Mouse (Mus musculus) left cerebral cortex, postnatal 14 days (tissue): Measurements from ENCODE around the gene Abca9. TPM values are rescaled to one million over a fixed set of nuclear protein-coding genes. Genes with fewer than 3 reads are reported as not detected.

Experiments used
- DNase-seq, 2 experiments: peaks; one replicate each; pipeline ENCODE4 v3.0.0; 2021 to 2022; ENCODE audit warnings: low spot score in 2 of 2, mixed read lengths in 1 of 2
- intact Hi-C: fragments of 180-260 bp; cut with DNase I; formaldehyde crosslinking; loops from one replicate; pipeline ENCODE4 v1.15.1; 2025
- total RNA-seq, 2 experiments: library from RNA; stranded (reverse); gene quantifications; 2 replicates each; pipeline ENCODE4 v1.2.3; 2021

The Abca9 gene
- total RNA-seq, 2 experiments from 2014 or later: 7.1 to 8.8 TPM

- intact Hi-C loops: no loop called here
Measured at GRCm38 (mm10) chr11:110094236-110094635, 73.8 kb downstream of the Abca9 start.

GRCm38 (mm10) chr11:110091328-110091727, 76.7 kb downstream of the Abca9 start:
- intact Hi-C loops: no loop called here
- DNase-seq: no peak

More at GRCm38 (mm10) chr11:110094236-110094635, 73.8 kb downstream of the Abca9 start:
- no peak for DNase-seq

- no peak for DNase-seq
- intact Hi-C loops: no loop called here
Measured at GRCm38 (mm10) chr11:110072158-110072557, 95.8 kb downstream of the Abca9 start.

DNA sequence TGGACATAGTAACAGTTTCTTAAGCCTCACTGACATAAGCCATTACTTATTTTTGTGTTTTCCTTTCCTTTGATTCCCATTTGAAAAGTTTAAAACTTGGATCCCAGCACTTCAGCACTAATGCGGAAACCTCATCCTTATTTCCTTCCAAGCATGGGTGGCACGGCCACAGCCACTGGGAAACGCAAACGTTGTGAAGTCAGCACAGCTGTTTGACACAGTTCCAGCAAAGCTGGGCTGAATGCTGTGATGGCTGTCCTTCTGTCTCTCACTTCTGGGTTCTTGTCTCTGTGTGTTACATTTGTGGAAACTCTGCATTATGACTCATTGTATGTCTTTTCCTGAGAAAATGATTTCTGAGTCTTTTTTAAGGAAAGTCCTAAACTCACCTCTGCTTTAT, 107.0 kb downstream of the Abca9 start:
- DNase-seq: peak; percentile 1 to 5
- intact Hi-C loops: no loop called here

GRCm38 (mm10) chr11:110060127-110060526, 107.9 kb downstream of the Abca9 start:
- no peak for DNase-seq
- intact Hi-C loops: no loop called here

GRCm38 (mm10) chr11:110053681-110054080, 114.3 kb downstream of the Abca9 start:
- intact Hi-C loops: loop anchor here (1.0 kb wide), 1 partner anchor 42 kb away; no protein-coding TSS in a partner anchor
- no peak for DNase-seq

Other genes with a start within 250 kb of the Abca9 start
- 1 to 10 TPM; 9.4 to 10.0 TPM for gene Abca8b, start 172.4 kb downstream of the Abca9 start, total RNA-seq
- gene Abca8a, start 72.2 kb downstream of the Abca9 start, total RNA-seq: 1 to 10 TPM; 3.1 to 8.4 TPM
- 1 to 10 TPM; 1.2 to 1.5 TPM for gene Abca6, start 83.6 kb upstream of the Abca9 start, total RNA-seq
- 10 to 100 TPM; 36.2 to 38.6 TPM for gene Abca5, start 169.5 kb upstream of the Abca9 start, total RNA-seq
- 10 to 100 TPM; 22.8 to 25.1 TPM for gene Map2k6, start 230.9 kb upstream of the Abca9 start, total RNA-seq